Mouse (Mus musculus): ENCODE measurements at regions not wholly inside any gene's neighbourhood (a gene's known extent, or its start where the extent isn't known, plus 50 kb on each side); places are given as distances from the start of the nearest gene placed in this dataset.

DNA sequence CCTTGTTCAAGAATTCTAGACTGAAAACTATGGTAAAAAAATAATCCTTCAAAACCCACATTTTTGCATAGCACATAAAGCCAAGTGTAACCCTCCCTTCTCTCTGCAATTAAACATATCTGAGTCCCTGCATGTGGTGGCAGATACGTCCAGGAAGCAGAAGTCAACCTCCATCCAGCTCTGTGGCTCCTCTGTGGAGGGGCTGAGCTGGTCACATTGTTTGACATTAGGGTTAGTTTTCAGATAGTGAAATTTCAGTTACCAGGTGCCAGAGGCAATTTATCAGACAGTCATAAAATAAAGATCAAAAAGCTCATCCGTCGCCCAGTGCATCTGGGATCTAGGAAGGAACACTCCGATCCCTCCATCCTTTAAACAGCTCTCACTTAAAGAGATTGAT is 77.1 kb upstream of the Nt5c1b start:
- DNase-seq: no peak

DNA sequence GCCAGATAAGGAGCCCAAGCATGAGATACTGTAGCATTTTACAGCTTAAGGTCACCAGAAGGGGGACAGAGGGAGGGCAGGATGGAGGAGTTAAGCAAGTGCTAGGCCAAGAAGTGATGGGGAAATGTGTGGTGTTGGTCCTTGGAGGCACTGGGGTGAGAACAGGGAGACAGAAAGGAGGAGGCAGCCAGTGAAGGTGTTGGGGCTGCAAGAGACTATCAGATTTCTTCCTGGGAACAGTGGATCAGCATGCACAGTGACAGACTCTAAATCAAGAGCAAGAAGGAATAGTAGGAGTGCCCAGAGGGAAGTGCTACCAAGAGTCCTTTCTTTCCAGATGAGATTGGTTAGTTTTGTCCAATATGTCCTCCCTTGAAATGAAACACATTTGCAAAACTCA is 63.8 kb upstream of the Nt5c1b start:
- DNase-seq: no peak

Data from lung, postnatal 10 days (tissue).